Mouse (Mus musculus) frontal cortex, postnatal 10 days (tissue): ENCODE measurements around the gene Tmem97.

Experiments
- DNase-seq, 2 experiments: peaks; one replicate each; pipeline ENCODE4 v3.0.0; 2022; ENCODE audit warnings: low spot score in 2 of 2, mixed read lengths in 1 of 2

Gene Tmem97

DNA sequence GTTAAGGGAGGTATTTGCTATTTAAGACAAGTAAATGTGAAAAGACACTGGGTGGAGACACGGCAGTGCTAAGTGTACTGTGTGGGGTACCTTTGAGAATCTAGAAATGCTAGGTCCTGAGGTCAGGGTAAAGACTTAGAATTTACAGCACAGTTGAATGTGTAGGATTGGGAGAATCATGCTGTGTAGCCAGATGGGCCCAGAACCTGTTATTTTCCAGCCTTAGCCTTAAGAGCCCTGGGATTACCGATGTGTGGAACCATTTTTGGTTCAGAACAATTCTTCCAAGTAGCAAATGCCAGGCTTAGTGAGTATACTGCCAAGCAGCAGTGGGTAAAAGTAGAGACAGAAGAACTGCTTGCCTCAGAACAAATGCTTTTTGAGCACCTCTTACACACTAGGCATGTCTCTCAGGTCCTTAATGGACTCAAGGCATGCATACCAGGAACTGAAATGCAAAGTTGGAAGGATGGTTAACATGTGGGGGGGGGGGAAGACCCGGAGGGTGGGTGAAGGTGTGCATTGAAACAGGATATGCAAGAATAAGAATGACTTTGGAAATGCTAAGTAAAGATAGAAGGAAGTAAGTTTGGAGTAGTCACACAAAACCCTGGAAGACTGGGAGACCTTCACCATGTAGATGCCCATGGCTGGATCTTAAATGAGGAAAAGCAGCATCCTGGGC, 37.3 kb downstream of the Tmem97 start:
- no peak for DNase-seq

DNA sequence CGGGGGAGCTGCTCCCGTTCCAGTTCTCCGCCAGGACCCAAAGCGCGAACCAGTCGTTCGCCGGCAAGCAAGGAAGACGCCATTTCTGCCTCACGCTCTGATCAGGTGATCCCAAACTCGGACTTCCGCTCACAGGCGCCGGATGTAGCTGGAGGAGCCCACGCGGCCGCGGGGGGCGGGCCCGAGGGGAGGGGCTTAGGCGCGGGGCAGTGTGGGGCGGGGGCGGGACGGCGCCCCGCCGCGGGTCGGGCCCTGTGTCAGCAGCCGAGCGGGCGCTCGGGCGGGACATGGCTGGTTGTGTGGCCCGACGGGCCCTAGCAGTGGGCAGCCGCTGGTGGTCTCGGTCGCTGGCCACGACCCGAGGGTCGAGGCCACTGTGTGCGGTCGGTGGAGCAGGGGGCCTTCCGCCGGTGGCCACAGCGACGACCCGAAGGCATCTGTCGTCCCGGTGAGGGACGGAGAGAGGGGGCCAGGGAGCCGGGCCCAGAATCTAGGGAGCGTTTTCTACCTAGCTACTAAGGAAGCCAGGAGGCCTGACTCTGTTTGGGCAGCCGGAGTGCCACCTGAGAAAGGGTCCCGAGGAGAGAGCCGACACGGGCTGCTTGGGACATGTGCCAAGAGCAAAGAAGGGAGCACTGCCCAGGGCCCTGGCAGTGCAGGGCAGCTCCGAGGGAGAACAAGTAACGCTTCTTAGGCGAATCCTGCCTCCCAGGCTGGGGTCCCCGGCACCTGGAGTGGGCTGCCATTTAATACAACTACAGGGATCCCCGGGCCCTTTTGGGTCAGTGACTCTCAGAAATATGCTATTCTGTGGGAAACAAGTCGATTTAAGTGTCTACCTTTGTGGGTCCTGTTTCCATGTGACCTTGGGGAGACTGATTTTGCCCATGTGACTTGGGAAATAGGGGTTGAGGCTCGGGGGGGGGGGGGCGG, 38.3 kb downstream of the Tmem97 start, which contains the start of the genes Tmem199 and Poldip2:
TSS of gene Tmem199 (minus strand) at position 148 of the 933 bp plus-strand sequence.
TSS of gene Poldip2 (plus strand) at position 169 of the 933 bp plus-strand sequence.
- peak; percentile 86 to 87 for DNase-seq

DNA sequence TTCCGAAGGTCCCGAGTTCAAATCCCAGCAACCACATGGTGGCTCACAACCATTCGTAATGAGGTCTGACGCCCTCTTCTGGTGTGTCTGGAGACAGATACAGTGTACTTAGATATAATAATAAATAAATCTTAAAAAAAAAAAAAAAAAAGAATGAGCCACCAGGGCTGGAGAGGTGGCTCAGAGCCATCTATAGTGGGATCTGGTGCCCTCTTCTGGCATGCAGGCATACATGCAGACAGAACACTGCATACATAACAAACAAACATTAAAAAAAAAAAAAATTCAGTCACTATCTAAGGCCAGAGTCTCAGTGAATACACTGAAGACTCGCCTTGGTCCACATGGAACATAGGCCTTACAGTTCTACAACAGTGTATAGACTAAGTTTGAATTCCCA, 41.4 kb downstream of the Tmem97 start:
- DNase-seq, result no peak

DNA sequence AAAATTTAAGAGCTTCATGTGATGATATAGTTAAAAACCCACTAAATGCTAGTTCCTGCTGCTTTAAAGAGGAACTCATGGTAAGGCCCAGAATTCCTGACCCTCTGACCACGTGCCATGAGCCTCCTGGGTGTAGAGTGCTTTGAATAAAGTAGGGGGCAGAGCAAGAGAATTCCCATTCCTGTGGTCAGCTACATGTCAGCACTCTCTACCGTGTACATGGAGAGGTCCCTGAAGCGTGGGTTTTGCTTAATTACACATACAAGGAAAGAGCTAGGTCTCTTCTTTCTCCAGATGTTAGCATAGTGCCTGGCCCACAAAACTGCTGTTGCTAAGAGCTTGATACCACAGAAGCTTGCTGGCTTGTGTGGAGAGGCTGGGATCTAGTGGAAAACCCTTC, 45.1 kb downstream of the Tmem97 start:
- no peak for DNase-seq

DNA sequence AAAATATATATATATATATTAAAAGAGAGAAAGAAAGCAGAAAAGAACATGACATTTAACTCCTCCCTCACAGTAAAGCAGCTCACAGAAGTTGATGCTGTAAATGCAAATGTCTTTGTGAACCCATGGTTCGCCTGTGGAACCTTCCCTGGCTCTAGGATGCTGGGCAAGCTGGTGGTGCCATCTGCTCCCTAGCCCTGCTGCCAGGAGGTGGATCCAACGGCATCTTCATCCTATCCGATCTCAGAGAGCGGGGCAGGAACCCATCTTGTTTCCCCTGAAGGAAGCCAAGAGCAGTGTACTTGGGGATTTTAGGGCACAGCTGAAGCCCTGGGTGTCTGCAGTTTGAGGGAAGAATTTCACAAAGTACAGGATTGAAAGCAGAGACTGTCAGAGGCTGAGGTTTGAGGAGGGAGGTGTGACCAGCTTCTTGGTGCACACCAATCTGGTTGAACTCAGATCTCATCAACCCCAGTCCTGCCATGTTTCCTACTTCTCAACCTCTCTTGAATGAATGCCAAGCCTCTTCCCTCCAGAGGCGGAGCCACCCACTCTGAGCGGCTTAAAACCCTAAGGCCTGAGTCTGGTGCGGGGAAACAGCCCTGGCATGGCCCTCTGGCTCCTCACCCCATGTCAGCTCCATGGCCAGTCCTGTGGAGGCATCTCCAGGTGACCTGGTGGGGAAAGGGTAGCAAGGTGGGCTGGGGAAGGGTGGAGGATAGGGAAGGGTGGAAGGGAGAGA, 47.5 kb downstream of the Tmem97 start, which contains the start of gene Sebox:
TSS of gene Sebox (plus strand) at position 539 of the 742 bp plus-strand sequence.
- no peak for DNase-seq

DNA sequence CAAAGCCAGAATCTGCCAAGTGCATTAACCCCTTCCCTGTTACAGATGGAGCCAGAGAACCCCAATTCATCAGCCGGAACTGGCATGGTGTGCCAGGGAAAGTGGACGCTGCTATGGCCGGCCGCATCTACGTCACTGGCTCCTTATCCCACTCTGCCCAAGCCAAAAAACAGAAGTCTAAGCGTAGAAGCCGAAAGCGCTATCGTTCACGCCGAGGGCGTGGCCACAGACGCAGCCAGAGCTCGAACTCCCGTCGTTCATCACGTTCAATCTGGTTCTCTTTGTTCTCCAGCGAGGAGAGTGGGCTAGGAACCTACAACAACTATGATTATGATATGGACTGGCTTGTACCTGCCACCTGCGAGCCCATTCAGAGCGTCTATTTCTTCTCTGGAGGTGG, 49.0 kb downstream of the Tmem97 start:
- DNase-seq, result no peak

DNA sequence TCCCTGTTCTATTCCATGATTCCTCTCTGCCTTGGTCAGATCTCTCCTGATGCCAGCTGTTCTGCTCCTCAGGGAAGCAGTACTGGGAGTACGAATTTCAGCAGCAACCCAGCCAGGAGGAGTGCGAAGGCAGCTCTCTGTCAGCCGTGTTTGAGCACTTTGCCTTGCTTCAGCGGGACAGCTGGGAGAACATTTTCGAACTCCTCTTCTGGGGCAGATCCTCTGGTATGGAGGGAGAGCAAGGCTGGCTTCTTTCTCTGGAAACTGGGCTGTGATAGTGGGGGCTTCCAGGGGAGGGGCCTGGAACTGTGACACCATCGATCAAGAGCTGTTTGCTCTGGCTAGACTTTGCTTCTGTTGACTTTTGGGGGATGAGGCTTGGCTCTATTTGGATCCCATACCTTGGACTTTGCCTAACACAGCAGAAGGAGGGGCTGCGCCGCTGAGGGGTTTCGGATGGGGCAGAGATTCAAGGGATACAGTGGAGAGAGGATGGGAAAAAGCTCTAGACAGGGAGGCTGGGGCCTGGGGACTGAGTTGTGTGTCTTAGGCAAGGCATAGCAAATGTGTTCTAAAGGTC, 49.9 kb downstream of the Tmem97 start:
- DNase-seq, result no peak

DNA sequence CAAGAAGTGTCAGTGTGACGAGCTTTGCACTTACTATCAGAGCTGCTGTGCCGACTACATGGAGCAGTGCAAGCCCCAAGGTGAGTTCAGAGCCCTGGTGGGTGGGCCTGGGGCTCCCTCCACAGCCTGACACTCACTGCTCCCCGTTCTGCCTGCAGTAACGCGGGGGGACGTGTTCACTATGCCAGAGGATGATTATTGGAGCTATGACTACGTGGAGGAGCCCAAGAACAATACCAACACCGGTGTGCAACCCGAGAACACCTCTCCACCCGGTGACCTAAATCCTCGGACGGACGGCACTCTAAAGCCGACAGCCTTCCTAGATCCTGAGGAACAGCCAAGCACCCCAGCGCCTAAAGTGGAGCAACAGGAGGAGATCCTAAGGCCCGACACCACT, 51.0 kb downstream of the Tmem97 start:
- no peak for DNase-seq

DNA sequence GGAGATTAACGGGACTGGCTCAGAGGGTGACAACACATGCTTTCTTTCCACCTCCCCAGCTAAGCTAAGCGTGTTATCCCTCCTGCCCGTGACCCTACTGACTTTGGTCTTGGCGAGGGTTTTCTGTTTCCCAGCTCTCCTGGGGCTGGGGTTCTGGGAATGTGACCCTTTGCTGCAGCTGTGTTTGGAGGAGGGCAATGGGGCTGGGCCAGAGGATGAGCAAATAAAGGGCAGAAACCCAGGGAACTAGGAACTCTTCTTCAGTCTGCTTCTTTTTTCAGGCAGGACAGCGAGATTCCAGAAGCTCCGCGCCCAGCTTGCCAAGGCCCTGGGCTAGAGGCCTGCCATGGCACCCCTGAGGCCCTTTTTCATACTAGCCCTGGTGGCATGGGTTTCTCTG, 51.6 kb downstream of the Tmem97 start, which contains the start of gene Vtn:
TSS of gene Vtn (plus strand) at position 88 of the 400 bp plus-strand sequence.
- no peak for DNase-seq

DNA sequence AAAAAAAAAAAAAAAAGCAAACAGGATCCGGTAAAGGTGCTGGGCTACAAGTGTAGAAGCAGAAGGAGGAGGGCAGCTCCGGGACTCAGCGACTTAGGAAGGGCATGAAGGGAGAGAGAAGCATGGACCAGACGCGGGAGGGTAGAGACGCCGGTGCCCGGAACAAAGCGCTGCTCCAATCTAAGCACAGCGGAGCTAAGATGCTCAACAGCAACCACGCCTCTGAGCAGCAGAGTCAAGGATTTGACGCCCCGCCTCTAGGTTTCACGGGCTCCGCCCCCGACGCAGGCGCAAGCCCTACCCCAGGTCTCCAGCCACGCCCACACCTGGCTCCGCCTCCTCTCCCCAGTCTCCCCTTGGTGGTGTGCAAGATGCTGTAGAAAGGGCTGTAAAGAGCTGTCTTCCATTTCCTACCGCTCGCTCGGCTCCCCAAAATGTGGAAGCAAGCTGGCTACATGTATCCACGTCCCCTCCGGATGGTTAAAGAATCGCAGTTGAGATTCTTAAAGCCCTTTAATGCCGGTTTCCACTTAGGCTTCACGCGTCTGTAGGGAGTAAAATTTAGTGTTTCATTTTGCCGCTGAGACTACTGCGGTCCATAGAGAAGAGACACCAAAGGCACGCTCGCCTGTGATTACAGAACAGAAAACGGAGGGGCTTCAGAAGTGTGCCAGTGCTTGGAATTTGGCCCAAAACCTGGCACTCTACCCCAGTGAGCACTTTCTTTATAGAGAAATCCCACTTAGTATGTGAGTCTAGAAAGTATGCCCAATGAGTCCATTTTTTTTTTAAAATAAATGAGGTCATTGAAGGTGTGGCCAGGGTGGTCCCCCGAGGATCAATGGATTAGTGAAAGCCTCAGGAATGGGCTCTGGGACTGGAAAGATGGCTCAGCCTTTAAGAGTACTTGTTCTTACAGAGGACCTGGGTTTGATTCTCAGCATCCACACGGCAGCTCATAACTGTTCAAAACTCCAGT, 52.7 kb downstream of the Tmem97 start, which contains the start of gene Sarm1:
TSS of gene Sarm1 (minus strand) at position 211 of the 979 bp plus-strand sequence.
- DNase-seq, result peak; percentile 93 to 95

DNA sequence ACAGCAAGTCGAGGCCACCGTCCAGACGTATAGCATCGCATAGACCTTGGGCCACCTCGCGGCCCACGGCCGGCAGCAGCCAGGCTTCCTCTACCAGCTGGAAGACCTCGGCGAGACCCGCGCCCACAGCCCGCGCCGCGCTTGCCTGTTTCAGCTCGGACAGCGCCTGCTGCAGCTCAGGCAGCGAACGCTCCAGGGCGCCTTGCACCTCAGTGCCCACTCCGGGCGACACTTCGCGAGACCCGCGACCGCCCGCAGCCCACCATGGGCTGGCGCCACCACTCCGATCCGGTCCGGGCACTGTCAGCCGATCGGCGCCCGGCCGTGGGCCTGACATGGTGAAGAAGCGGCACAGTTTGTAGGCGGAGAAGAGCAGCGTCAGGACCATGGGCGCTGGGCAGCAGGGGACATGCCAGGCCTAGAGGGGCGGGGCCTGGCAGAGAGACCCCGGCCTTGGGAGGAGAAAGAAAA, 53.5 kb downstream of the Tmem97 start:
- peak in 1 of 2 experiments; percentile 65 for DNase-seq

DNA sequence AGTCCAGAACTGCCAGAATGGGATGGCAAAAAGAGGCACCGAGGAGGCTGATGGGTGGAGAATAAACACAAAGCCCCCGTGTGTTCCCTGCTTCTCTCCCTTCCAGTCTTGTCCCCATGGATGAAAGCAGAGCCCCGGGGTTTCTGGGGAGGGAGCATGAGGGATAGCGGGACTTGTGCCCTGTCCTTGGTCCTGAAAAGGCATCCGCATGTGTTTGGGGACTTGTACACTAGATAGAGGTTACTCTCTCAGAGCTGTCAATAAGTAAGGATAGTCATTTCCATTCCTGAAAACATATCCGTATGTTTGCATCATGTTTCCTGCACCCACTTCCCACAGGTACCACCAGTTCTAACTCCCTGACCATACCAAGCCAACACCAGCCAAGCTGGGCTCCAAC, 54.7 kb downstream of the Tmem97 start:
- DNase-seq, result no peak
